Mouse (Mus musculus) midbrain, embryonic 11.5 days (tissue): ENCODE measurements around the gene Stk39. TPM values are rescaled to one million over a fixed set of nuclear protein-coding genes. Genes with fewer than 3 reads are reported as not detected.

Experiments
- ATAC-seq: fragments of 200-750 bp; cut with Nextera tagmentation; 2 replicates; pipeline ENCODE4 v1.8.0; 2017; ENCODE audit warnings: moderate TSS enrichment, moderate library complexity; ENCODE audit not compliant: low FRiP score
- DNase-seq: peaks from one replicate; pipeline ENCODE4 v3.0.0; 2015; ENCODE audit warnings: low spot score; ENCODE audit errors: missing footprints
- H3K27ac ChIP-seq: fragments of 300-500 bp; sonication (generic); 2 replicates; pipeline ENCODE4 v1.5.1; 2014; ENCODE audit warnings: low read depth, low read length
- H3K27me3 ChIP-seq: fragments of 300-500 bp; sonication (generic); 2 replicates; pipeline ENCODE4 v1.6.1; 2014; ENCODE audit warnings: mild to moderate bottlenecking, low read length, moderate library complexity, mixed read lengths; ENCODE audit not compliant: control insufficient read depth, insufficient read depth
- H3K36me3 ChIP-seq: fragments of 300-500 bp; sonication (generic); 2 replicates; pipeline ENCODE4 v1.6.1; 2014; ENCODE audit warnings: mild to moderate bottlenecking, low read length, moderate library complexity, mixed read lengths; ENCODE audit not compliant: control insufficient read depth, insufficient read depth
- H3K4me1 ChIP-seq: fragments of 300-500 bp; sonication (generic); 2 replicates; pipeline ENCODE4 v1.6.1; 2014; ENCODE audit warnings: low read length; ENCODE audit not compliant: control insufficient read depth, insufficient read depth
- H3K4me2 ChIP-seq: fragments of 300-500 bp; sonication (generic); 2 replicates; pipeline ENCODE4 v1.6.1; 2014; ENCODE audit warnings: mild to moderate bottlenecking, moderate library complexity
- H3K4me3 ChIP-seq: fragments of 300-500 bp; sonication (generic); 2 replicates; pipeline ENCODE4 v1.5.1; 2014; ENCODE audit warnings: low read depth, low read length
- H3K9ac ChIP-seq: fragments of 300-500 bp; sonication (generic); 2 replicates; pipeline ENCODE4 v1.6.1; 2014; ENCODE audit warnings: low read length
- H3K9me3 ChIP-seq: fragments of 300-500 bp; sonication (generic); 2 replicates; pipeline ENCODE4 v1.6.1; 2016; ENCODE audit warnings: low read length; ENCODE audit not compliant: control insufficient read depth
- WGBS: fragments of 180-500 bp; shearing (Covaris S2); extraction: QIAGEN DNeasy Blood & Tissue Kit; methylation state at CpG from one replicate; pipeline ENCODE4 v1.1.7; 2014; 5-methylcytosine and 5-hydroxymethylcytosine counted together
- polyA plus RNA-seq: library from polyadenylated mRNA; unstranded; fragments of >200 nt; fragmentation: Nextera tagmentation; extraction: Ambion mirVana; gene quantifications from 2 replicates; pipeline ENCODE4 v1.2.1, GENCODE M21; 2014

Gene Stk39
- polyA plus RNA-seq, 1 experiment from 2014 or later, result 52.5 TPM

- Histone ChIP-seq H3K4me1 (peaks cover 41% of the 10 kb centered on the region), H3K36me3 (no peaks in the 10 kb centered on the region), H3K9me3 (no peaks in the 10 kb centered on the region), H3K9ac (no peak overlapping the region), H3K27me3 (no peaks in the 10 kb centered on the region), H3K4me2 (no peak overlapping the region), H3K27ac (no peak overlapping the region), H3K4me3 (no peak overlapping the region)
- 85% methylated on average over 4 of the region's 4 CpGs for WGBS
- DNase-seq (peak; percentile 86), ATAC-seq (no peak)
Measured at GRCm38 (mm10) chr2:68383964-68384363, 88.1 kb downstream of the Stk39 start.

GRCm38 (mm10) chr2:68382394-68383059, 89.5 kb downstream of the Stk39 start:
- ATAC-seq (no peak), DNase-seq (no peak)
- no peak overlapping the region for H3K27ac ChIP-seq
- H3K4me1 ChIP-seq, result peaks cover 42% of the 10 kb centered on the region
- H3K27me3 ChIP-seq, result no peaks in the 10 kb centered on the region
- H3K9me3 ChIP-seq, result no peaks in the 10 kb centered on the region
- H3K4me3 ChIP-seq, result no peak overlapping the region
- no peak overlapping the region for H3K9ac ChIP-seq
- H3K4me2 ChIP-seq, result no peak overlapping the region
- no peaks in the 10 kb centered on the region for H3K36me3 ChIP-seq
- 77% methylated on average over 11 of the region's 11 CpGs for WGBS

- H3K27me3 ChIP-seq, result no peaks in the 10 kb centered on the region
- 85% methylated on average over 4 of the region's 4 CpGs for WGBS
- peaks cover 42% of the 10 kb centered on the region for H3K4me1 ChIP-seq
- H3K9ac ChIP-seq, result no peak overlapping the region
- no peaks in the 10 kb centered on the region for H3K9me3 ChIP-seq
- no peak for ATAC-seq
- H3K36me3 ChIP-seq, result no peaks in the 10 kb centered on the region
- H3K4me3 ChIP-seq, result no peak overlapping the region
- no peak overlapping the region for H3K4me2 ChIP-seq
- no peak for DNase-seq
- no peak overlapping the region for H3K27ac ChIP-seq
Measured at GRCm38 (mm10) chr2:68381881-68382280, 90.2 kb downstream of the Stk39 start.

- no peak overlapping the region for H3K27ac ChIP-seq
- peak; percentile 86 for DNase-seq
- no peaks in the 10 kb centered on the region for H3K9me3 ChIP-seq
- 53% methylated on average over 6 of the region's 6 CpGs for WGBS
- no peak overlapping the region for H3K9ac ChIP-seq
- peaks cover 35% of the 10 kb centered on the region for H3K4me1 ChIP-seq
- ATAC-seq, result 0 out of 2 replicates have a peak, but pooled peaks have one; percentile 20
- no peaks in the 10 kb centered on the region for H3K36me3 ChIP-seq
- H3K27me3 ChIP-seq, result no peaks in the 10 kb centered on the region
- H3K4me3 ChIP-seq, result no peak overlapping the region
- H3K4me2 ChIP-seq, result no peak overlapping the region
Measured at GRCm38 (mm10) chr2:68381205-68381604, 90.9 kb downstream of the Stk39 start.

- peaks cover 28% of the 10 kb centered on the region for H3K4me1 ChIP-seq
- H3K36me3 ChIP-seq, result no peaks in the 10 kb centered on the region
- H3K27ac ChIP-seq, result no peak overlapping the region; the same call in 1 of the 2 replicates
- no peak overlapping the region for H3K4me2 ChIP-seq
- DNase-seq (no peak), ATAC-seq (0 out of 2 replicates have a peak, but pooled peaks have one; percentile 22)
- H3K4me3 ChIP-seq, result no peak overlapping the region
- H3K9me3 ChIP-seq, result no peaks in the 10 kb centered on the region
- H3K27me3 ChIP-seq, result no peaks in the 10 kb centered on the region
- no peak overlapping the region for H3K9ac ChIP-seq
- WGBS, result 41% methylated on average over 11 of the region's 11 CpGs
Measured at GRCm38 (mm10) chr2:68379631-68380030, 92.4 kb downstream of the Stk39 start.

- no peak overlapping the region for H3K4me2 ChIP-seq
- H3K4me1 ChIP-seq, result peaks cover 25% of the 10 kb centered on the region
- H3K27me3 ChIP-seq, result no peaks in the 10 kb centered on the region
- WGBS, result 87% methylated on average over 8 of the region's 8 CpGs
- no peak for DNase-seq
- H3K4me3 ChIP-seq, result no peak overlapping the region
- ATAC-seq, result no peak
- no peaks in the 10 kb centered on the region for H3K9me3 ChIP-seq
- H3K36me3 ChIP-seq, result no peaks in the 10 kb centered on the region
- no peak overlapping the region for H3K9ac ChIP-seq
- H3K27ac ChIP-seq, result no peak overlapping the region
Measured at GRCm38 (mm10) chr2:68378319-68378718, 93.7 kb downstream of the Stk39 start.

GRCm38 (mm10) chr2:68377251-68377681, 94.8 kb downstream of the Stk39 start:
- WGBS, result 89% methylated on average over 6 of the region's 6 CpGs
- no peak for DNase-seq
- peaks cover 23% of the 10 kb centered on the region for H3K4me1 ChIP-seq

GRCm38 (mm10) chr2:68376660-68377059, 95.4 kb downstream of the Stk39 start:
- Histone ChIP-seq H3K4me3 (no peak overlapping the region), H3K4me1 (peaks cover 17% of the 10 kb centered on the region), H3K9me3 (no peaks in the 10 kb centered on the region), H3K9ac (no peak overlapping the region), H3K36me3 (no peaks in the 10 kb centered on the region), H3K4me2 (no peak overlapping the region), H3K27me3 (no peaks in the 10 kb centered on the region), H3K27ac (no peak overlapping the region)
- no peak for DNase-seq
- 86% methylated on average over 12 of the region's 12 CpGs for WGBS
- no peak for ATAC-seq

More at GRCm38 (mm10) chr2:68377251-68377681, 94.8 kb downstream of the Stk39 start:
- no peak overlapping the region for H3K27ac ChIP-seq
- no peak overlapping the region for H3K9ac ChIP-seq
- no peak overlapping the region for H3K4me3 ChIP-seq
- no peak for ATAC-seq
- no peak overlapping the region for H3K4me2 ChIP-seq
- no peaks in the 10 kb centered on the region for H3K9me3 ChIP-seq
- no peaks in the 10 kb centered on the region for H3K36me3 ChIP-seq
- no peaks in the 10 kb centered on the region for H3K27me3 ChIP-seq

GRCm38 (mm10) chr2:68374202-68374601, 97.9 kb downstream of the Stk39 start:
- 76% methylated on average over 7 of the region's 7 CpGs for WGBS
- Histone ChIP-seq H3K27me3 (no peaks in the 10 kb centered on the region), H3K9ac (no peak overlapping the region), H3K9me3 (no peaks in the 10 kb centered on the region), H3K4me1 (peaks cover 14% of the 10 kb centered on the region), H3K36me3 (no peaks in the 10 kb centered on the region), H3K27ac (no peak overlapping the region), H3K4me3 (no peak overlapping the region), H3K4me2 (no peak overlapping the region)
- DNase-seq (no peak), ATAC-seq (no peak)
